9 mouse cellular contexts compared by ENCODE assay signal in genomic region chr7:96817030-96817674, GRCm38 (mm10).
DNase-seq lines count a peak whose midpoint lies in the region; ATAC-seq lines count a peak whose summit lies in the region.
"Had no signal": no experiment of that assay in that cellular context is flagged by ENCODE, and none has a peak within 500 bp of the region (broad histone marks: within the 10 kb centered on the region; RNA-seq: fewer than 3 reads in every experiment).

No protein-coding gene starts in this region.

- H3K4me1 ChIP-seq in heart, embryonic 13.5 days: peaks cover 29% of the 10 kb centered on the region
- peaks cover 25% of the 10 kb centered on the region for H3K4me1 ChIP-seq in midbrain, embryonic 14.5 days (ENCODE audit: control insufficient read depth, insufficient read depth, low read length)

- H3K27me3 ChIP-seq in heart, embryonic 13.5 days (replicated peaks): no peaks in the 10 kb centered on the region
- H3K27me3 ChIP-seq in midbrain, embryonic 14.5 days (ENCODE audit: control insufficient read depth, insufficient read depth, low read length): no peaks in the 10 kb centered on the region

- ATAC-seq in heart, embryonic 13.5 days (ENCODE audit: extremely low read depth, insufficient number of reproducible peaks, low FRiP score, low TSS enrichment): no peak; the same call in 1 of the 2 replicates
- ATAC-seq in midbrain, embryonic 14.5 days (ENCODE audit: low FRiP score, low TSS enrichment): no peak

- peak overlapping the region; percentile 46 for H3K27ac ChIP-seq in heart, embryonic 13.5 days (replicated peaks)
- peak overlapping the region; percentile 49; the same call in 1 of the 2 replicates for H3K27ac ChIP-seq in midbrain, embryonic 14.5 days (replicated peaks; ENCODE audit: low read depth, low read length)

- H3K9ac ChIP-seq in heart, embryonic 13.5 days: no peak overlapping the region
- H3K9ac ChIP-seq in midbrain, embryonic 14.5 days (replicated peaks; ENCODE audit: low read length): no peak overlapping the region; the same call in 1 of the 2 replicates

- H3K9me3 ChIP-seq in heart, embryonic 13.5 days: no peaks in the 10 kb centered on the region
- no peaks in the 10 kb centered on the region for H3K9me3 ChIP-seq in midbrain, embryonic 14.5 days (ENCODE audit: control insufficient read depth, low read length)
- H3K9me3 ChIP-seq: megakaryocyte, embryonic 14.5 days had no signal

- H3K4me2 ChIP-seq in heart, embryonic 13.5 days: no peak overlapping the region
- H3K4me2 ChIP-seq in midbrain, embryonic 14.5 days (ENCODE audit: low read length): no peak overlapping the region

- no peak overlapping the region for H3K4me3 ChIP-seq in heart, embryonic 13.5 days
- no peak overlapping the region for H3K4me3 ChIP-seq in midbrain, embryonic 14.5 days (replicated peaks; ENCODE audit: low read depth, low read length)
- H3K4me3 ChIP-seq: megakaryocyte, embryonic 14.5 days had no signal

- WGBS in heart, embryonic 13.5 days: 28% methylated on average over 6 of the region's 6 CpGs
- 52% methylated on average over 6 of the region's 6 CpGs for WGBS in midbrain, embryonic 14.5 days

- DNase-seq in gastrocnemius, postnatal 10 days: peak; percentile 16
- DNase-seq in gastrocnemius, adult 8-10 months (ENCODE audit: low spot score in 2 of 2): no peak
- peak; percentile 56 for DNase-seq in ovary, adult 18-20 months (ENCODE audit: low spot score)
- no peak for DNase-seq in ovary, postnatal 36 days (ENCODE audit: low spot score)
- peak; percentile 48 for DNase-seq in midbrain, embryonic 14.5 days
- DNase-seq in cerebellum, adult 8-10 months: no peak
- no peak for DNase-seq in frontal cortex, postnatal 10 days (ENCODE audit: low spot score in 2 of 2)

- no peaks in the 10 kb centered on the region for H3K36me3 ChIP-seq in heart, embryonic 13.5 days
- H3K36me3 ChIP-seq in midbrain, embryonic 14.5 days (ENCODE audit: control insufficient read depth, insufficient read depth, low read length): peaks cover under 1% of the 10 kb centered on the region; the same call in 1 of the 2 replicates

Comparison
In these comparisons a context has a peak if more than half of its experiments do, and no peak if none do; other contexts are left out.
1. DNase-seq: peak in gastrocnemius, postnatal 10 days (single experiment), ovary, adult 18-20 months (single experiment) and midbrain, embryonic 14.5 days (single experiment); none in gastrocnemius, adult 8-10 months (0 of 2), ovary, postnatal 36 days (single experiment), cerebellum, adult 8-10 months (single experiment) and frontal cortex, postnatal 10 days (0 of 2).